Mouse (Mus musculus): ENCODE data around the gene Ephb1. TPM values are rescaled to one million over a fixed set of nuclear protein-coding genes. Genes with fewer than 3 reads are reported as not detected.
A peak's percentile ranks its signal among the peaks of the same experiment; 100 is the strongest.

The Ephb1 gene
- total RNA-seq, 2 experiments from 2014 or later = 0.59 to 1.4 TPM

DNA sequence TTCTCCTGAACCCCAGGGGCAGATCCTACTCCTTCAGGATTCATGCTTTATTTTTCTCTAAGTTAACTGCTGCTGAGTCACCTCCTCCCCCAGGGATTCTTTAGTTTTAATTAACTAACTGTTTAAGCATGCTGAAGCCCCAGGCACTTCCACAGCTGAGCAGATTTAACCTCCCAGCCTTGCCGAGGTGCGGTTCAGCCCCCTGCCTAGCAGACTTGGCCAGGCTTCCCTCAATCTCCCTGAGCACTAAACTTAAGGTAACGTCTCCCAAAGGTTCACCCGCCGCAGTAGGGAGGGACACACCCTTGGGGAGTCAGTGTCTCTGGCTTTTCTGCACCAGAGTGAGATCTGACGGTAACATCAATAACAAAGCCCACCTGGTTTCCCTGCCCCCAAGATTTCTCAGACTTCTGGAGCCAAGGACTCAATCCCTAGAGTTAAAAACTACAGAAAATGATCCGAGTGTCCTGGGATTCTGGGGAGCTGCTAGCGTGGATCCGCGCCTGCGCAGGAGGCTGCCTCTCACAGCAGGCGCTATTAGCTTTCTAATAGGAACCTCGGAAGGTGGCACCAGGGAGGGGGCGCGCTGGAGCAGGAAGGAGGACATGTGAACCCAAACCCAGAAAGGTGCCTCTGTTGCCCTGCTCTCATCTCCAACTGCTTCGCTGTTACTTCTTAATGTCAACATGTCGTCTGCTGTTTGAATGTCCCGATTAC, 87.0 kb downstream of the Ephb1 start:
- DNase-seq = peak; percentile 25 to 27
- intact Hi-C loops (cut with DNase I) = loop anchor here (5.0 kb wide), 1 partner anchor 85 kb away; the partner anchor contains the start of gene Ephb1

DNA sequence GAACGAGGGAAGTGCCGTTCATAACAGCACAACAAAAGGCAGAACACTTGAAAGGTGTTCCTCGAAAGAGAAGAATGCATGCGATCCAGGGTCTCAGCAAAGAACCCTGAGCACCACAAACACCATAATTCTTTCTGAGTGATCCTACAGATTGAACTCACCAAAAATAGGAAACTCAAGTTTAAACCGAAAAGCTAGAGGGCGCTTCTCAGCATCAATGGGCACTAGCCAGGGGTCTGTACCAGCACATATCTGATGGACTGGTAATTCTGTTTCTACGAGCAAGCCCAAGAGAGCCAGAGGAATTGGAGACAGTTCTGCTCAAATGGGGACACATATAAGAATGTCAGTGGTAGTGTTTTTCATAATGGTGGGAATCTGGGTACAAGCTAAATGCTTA, 90.7 kb downstream of the Ephb1 start:
- intact Hi-C loops (cut with DNase I) = no loop called here
- no peak for DNase-seq

DNA sequence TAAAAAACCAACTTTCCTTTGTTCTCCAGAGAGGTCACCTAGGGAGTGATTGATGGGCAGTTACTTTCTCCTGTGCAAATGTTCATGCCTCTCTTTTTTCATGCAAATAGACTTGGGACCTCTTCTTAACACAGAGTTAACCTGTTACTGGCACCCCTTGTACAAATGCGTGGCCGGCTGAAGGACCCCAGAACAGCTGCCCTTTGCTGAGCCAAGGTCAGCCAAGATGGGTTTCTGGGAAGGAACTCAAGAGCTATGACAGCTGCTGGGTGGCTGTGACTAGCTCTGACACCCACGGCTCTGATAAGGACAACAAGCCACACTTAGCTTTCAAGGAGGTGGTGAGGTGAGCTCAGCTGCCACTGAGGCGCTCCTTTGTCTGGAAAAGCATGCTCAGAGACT, 92.4 kb downstream of the Ephb1 start:
- intact Hi-C loops (cut with DNase I) = no loop called here
- DNase-seq = no peak

DNA sequence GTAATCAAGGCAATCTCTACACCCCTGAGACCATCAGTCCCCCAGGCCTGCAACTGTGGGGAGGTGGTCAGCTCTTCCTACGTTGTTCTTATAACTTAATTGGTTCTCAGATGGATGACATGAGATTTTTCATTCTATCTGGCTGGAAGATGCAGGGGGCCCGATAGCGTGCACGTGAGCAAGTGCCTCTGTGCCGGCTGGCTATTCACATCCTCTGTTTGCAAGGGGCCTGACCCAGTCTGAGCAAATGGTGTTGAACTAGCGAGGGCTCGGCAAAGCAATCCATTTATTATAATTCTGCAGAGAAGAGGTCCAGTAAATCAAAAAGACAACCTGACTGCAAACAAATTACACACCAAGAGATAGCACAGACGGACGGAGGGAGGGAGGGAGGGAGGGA, 93.0 kb downstream of the Ephb1 start:
- intact Hi-C loops (cut with DNase I) = no loop called here
- DNase-seq = no peak

DNA sequence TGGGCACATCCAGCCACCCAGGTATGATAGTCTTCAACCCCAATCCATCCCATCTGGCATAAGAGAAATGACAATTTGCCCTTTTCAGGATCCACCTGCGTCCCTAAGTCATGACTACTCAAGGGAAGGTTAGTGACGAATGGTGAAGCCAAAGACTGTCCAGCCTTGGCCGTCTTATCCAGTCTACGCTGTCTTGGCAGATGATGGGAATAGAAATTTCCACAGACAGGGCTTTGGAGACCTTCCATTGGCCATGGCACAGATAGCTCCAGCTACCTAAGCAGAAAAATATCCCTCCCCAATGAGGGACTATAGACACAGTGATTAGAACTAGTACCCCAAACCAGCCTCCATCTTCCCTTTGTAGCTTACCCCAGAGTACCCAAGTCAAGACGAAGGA, 98.1 kb downstream of the Ephb1 start:
- intact Hi-C loops (cut with DNase I) = no loop called here
- no peak for DNase-seq

DNA sequence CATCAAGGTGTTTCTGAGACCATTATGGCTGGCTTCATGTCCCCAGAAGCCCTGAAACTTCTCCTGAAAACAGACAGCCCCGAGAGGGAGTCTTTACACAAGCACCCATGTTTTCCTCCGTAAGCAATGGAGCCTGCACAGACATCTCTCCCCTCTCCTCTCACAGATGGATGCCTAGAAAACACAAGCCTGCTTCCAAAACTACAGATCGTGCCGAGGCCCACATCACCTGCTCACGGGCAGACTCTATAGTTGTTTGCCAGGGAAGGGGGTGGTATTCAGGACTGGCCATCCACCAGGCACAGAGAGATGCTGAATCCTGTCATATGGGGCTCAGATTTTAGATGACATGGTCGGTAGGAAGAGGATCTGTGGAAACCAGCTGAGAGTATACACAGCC, 98.7 kb downstream of the Ephb1 start:
- DNase-seq = no peak
- intact Hi-C loops (cut with DNase I) = no loop called here

DNA sequence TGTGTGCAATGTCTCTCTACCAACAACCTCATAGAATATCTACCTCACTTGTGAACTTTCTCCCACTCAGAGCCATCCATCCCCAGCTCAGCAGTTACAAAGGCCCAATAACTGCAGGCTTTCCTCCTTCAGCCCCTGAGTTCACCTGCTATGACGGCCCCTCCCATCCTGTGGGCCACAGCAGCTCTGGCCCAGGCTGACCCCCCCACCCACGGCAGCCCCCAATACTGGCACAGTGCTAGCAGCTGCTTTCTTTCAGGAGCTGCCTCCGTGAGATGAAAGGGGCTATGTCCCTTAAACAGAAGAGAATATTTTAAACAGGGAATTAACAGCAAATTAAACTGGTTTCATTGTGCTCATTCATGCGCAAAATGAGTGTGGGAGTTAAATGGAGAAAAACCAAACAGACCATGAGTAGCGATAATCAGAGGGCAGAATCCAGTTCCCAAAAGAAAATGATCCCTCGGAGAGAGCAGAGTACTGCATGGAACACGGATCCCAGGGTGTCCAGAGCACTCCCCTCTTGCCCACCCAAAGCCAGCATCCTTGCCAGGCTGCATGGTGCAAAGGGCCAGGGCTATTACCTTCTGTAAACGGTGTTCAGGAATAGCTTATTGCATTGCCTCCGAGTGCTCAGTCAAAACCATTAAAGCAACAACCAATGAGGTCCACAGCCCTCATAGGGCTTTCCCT, 105.2 kb downstream of the Ephb1 start:
- intact Hi-C loops (cut with DNase I) = no loop called here

DNA sequence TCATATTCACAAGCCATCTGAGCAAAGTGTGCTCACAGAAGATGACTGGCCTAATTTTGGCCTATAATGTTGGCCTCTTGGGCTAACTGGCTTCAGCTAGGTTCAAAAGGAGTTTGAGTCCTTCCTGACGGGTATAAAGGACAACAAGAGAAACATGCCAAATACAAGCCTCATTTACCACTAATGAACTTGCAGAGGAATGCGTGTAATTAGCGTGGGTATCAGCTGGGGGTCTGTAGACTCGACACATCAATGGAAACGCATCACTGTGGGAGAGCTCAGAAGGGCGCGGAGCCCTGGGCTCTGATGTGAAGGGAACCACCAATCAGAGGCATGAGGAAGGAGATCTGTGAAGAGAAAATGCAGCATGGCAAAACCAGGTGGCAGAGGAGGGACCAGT, 108.9 kb downstream of the Ephb1 start:
- intact Hi-C loops (cut with DNase I) = no loop called here
- DNase-seq = no peak

More for the DNA sequence above, 105.2 kb downstream of the Ephb1 start:
- no peak for DNase-seq

DNA sequence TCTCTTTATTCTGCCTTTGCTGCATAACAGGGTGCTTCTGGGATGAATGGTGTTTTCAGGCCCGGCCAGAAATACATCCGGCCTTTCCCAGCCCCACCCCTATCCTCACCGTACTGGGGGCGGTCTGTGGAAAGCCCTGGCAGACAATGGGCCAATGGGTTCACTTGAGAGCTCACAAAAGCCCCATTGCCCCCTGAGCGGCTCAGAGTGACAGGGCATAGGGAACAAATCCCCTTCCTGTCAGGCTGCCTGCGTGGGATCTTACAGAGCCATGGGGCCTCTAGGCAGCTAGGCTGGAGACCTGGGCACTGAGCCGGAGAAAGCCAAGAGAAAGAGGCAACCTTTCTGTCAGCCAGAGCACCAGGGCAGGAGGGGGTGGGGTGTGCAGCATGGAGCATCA, 111.2 kb downstream of the Ephb1 start:
- intact Hi-C loops (cut with DNase I) = no loop called here
- no peak for DNase-seq

DNA sequence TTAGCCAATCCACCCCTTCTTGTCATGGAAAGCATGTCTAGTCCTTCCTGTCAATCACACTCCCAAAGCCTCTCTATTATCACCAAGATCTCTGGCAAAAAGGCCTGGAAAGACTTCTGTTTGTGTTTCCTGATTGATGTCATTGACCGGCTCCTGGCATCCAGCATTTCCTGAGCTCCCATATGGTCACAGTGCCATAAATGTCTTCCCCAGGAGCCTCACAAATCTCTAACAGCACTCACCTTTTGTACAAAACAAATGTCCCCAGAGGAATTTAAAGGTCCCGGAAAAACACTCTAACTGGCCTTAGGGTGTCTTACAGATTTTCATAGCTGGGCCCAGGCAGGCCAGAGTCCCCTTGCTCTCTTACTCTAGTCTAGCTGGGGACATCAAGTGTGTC, 112.9 kb downstream of the Ephb1 start:
- intact Hi-C loops (cut with DNase I) = no loop called here
- DNase-seq = no peak

DNA sequence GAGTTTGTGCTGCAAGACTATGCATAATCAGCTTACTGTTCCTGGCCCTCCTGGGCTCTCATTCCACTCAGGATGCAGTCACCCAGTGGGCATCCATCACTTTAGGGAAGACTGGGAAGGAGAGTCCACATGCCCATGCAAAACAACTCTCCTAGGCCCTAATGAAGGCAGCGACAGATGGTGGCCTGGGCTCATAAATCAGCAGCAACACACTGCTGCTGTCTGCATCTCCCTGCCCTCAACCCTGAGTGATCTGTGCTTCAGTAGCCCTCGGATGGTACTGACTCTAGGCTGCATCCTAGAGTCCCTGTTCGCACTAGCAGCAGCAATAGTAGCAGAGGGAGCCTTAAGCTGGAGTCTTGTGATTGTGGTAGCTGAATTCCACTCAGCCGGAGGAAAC, 114.3 kb downstream of the Ephb1 start:
- intact Hi-C loops (cut with DNase I) = no loop called here
- DNase-seq = no peak

DNA sequence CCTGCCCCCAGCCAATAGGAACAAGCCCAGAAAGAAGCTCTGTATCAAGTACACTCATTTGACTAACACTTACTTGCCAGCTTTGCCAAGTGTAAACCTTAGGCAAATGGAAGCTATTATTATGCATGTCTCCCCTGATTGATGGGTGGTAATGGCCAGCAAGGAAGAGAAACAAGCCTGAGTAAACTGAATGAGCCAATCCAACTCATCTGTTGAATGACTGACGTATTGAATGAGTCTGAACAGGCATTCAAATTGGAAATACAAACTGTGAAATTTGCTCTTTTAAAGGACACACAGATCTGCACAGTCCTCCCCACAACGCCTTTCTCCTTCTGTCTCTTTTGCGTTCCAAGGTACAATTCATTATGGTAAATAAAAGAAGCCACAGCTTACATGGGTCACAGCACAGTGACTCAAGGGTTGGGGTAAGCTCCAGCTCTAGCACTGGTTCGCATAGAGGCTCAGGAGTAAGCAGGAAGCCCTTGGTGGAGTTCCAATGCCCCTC, 119.0 kb downstream of the Ephb1 start:
- DNase-seq = no peak
- intact Hi-C loops (cut with DNase I) = no loop called here

DNA sequence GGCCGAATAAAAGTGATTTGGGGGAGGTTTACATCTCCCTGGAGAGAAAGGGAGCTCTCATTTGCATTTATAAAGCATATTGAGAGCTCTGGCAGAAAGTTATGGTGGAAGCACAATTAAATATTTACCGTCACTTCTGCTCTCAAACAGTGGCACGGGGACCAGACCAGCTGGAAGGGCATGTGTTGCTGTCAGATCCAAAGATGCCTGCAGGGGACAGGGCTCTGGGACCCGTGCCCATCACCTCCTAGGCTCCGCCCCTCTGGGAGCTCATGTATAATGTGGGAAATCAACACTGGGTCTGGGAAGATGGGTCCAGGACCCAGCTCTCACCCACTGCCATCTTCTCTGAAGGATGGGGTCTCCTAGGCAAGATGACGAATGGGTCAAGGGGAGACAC, 123.2 kb downstream of the Ephb1 start:
- DNase-seq = no peak
- intact Hi-C loops (cut with DNase I) = no loop called here

DNA sequence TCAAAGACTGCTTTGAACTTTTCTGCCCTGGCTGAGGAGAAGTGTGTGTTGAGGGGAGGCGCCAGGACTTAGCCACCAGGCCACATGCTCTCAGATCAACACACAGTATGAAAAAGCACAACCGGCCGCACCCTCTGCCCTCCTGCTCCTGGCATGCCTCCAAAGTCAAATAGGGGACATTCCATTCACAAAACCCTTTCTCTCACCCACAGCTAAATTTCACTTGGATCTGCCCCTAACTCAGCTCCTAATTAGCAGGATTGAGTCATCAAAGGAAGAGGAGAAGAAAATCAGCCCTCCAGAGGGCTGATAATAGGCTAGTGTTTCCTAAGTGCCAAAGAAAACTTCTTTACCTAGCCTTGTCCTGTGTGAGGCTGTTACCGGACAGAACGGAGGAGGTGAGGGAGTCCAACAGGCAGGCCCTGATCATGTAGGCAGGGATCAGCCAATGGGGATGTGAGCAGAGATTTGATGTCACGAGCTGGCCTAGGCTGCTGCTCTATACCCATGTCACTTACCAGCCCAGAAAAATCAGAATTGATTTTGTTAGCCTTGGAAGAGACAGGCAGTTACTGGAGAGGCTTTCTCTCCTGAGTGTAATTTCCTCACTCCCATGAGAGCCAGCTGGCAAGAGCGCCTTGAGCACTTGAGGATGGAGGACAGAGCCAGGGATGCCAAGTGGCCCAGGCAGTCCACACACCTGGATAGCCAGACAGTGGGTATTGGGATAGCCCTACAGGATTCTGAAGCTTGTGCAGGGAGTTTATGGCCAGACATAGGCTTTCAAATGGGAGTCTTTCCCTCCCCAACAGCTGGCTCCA, 137.5 kb downstream of the Ephb1 start:
- no peak for DNase-seq
- intact Hi-C loops (cut with DNase I) = no loop called here

DNA sequence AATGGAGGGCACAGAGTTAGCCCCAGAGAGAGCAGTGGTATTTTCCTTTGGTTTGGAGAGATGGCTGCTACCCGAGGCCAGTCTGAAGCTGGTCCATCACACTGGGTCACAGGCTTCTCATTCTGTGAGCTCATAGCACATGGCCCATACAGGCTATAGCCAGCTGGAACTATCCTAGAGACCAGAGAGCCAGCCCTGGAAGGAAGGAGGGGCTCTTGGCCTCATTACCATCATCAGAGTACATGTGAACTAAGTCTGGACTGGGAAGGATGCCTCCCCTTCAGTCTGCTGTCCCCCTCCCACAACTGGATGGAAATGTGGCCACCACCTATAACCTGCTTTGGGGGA, 142.5 kb downstream of the Ephb1 start:
- intact Hi-C loops (cut with DNase I) = no loop called here
- no peak for DNase-seq

DNA sequence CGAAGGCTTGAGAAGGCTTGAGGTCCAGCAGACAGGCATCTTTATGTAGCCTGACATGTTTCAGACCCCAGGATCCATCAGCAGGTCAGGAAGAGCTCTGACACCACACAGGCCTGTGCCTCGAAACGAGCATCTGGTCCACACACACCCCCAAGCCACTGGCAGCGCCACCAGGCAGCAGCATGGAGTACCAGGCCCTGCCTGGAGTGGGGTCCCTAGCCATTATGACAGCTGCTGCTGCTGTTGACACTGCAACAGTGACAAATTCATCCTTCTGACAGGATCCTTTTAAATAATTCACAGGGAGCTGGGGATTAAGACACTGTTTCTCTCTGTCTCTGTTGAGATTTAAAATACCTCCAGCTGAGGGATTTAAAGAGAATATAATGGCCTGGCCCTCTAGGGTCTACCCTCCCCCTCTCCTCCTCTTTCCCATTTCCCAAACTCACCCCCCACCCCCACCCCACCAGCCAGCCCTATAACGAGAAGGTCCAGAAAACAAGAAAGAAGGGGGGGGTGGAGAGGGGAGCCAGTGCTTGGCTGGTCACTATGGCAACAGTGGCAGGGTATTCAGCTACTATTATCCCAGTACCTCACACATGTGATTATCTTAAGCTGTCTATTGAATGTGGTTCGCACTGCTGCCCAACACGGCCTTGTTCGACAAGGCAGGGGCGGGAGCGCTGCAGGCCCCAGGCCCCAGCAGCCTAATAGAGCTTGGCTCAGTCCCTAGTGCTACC, 143.0 kb downstream of the Ephb1 start:
- DNase-seq = no peak
- intact Hi-C loops (cut with DNase I) = no loop called here

DNA sequence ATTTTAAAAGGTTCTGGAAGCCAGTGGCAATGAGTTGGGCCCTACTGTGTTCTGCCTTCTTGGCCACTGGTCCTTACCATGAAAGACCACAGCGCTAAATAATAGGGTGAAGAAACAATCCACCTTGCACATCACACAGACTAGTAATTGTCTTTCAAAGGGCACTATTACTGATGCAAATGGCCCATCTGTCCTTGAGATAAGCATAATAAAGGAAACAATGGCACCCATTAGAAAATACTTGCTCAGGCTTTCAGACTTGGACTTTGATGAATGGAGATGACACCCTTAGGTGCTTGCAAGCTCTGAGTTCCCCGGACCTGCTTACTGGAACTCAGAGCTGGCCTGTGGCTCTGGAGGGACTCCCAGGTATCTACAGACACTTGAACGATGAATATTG, 149.0 kb downstream of the Ephb1 start:
- DNase-seq = no peak
- intact Hi-C loops (cut with DNase I) = no loop called here

DNA sequence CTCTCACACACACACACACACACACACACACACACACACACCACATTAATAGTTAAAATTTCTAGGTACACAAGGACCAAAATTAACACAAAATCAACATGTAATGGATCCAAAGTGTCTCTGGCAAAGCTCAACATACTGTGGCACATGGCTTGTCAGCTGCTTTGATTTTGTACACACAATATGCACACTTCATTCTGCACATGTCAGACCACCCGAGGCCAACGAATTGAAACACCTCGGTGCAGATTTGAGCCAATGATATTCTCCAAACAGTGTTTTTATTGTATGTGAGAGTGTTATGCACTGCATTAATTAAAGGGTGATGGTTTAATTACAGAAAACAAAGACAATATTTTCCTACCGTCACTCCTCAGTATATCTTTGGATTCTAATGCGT, 152.6 kb downstream of the Ephb1 start:
- intact Hi-C loops (cut with DNase I) = no loop called here
- no peak for DNase-seq

DNA sequence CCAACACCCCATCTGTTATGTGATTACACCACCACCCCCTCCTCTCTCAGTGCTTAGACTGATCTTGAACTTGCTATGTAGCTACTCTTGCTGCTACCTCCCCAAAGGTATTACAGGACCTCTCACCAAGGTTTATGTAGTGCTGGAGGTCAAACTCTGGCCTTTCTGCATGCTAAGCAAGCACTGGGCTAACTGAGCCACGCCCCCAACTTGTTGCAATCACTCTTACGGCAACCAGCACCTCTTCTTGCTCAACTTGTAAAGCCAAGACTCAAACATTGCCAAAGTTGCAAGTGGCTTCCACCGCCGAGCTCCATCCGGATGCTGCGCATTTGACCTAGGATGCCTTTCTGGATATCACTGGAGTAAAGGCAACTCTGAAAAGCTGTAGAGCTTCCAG, 157.6 kb downstream of the Ephb1 start:
- intact Hi-C loops (cut with DNase I) = no loop called here
- no peak for DNase-seq

DNA sequence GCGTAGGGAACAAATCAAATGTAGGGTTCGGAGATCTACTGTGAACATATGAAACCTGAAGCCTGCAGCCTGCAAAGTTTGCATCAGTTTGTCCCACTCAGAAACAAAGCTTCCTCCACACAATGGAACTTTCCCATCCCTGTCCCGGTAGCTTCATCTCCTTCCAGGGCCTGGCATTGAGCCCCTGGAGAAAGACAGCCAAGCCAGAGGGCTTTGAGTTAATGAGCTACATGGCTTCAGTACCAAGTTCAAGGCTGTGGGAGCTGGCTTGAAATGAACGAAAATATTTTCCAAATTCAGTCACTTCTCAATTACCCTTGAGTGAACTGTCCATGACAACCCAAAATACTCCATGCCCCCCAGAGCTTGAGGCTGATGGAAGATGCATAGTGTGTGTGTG, 160.4 kb downstream of the Ephb1 start:
- intact Hi-C loops (cut with DNase I) = no loop called here
- no peak for DNase-seq
